Comparison of ENCODE assay signal across 25 mouse cellular contexts in the genomic region with DNA sequence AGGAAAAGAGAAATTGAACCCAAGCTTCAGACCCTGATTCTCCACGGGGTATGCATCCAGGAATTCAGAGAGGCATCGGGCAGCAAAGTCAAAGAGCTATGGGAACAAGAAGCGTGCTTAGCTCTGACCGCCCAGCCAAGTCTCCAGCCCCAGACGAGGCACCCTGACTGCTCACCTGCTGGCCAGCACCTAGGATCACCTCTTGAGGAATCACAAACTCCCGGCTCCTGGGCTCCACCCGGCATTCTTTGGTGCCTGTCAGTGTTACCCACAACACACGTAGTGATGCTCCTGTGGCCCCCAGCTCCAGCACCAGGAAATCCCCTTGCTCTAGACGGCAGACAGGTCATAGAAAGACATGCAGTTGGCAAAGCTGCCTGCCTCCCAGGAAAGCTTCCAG. TPM values are rescaled to one million over a fixed set of nuclear protein-coding genes. Genes with fewer than 3 reads are reported as not detected.
A peak's percentile ranks its signal among the peaks of the same experiment; 100 is the strongest.
DNase-seq lines count a peak whose midpoint lies in the region; ATAC-seq lines count a peak whose summit lies in the region.
"Had no signal": no experiment of that assay in that cellular context is flagged by ENCODE, and none has a peak within 500 bp of the region (broad histone marks: within the 10 kb centered on the region; RNA-seq: fewer than 3 reads in every experiment).

No protein-coding gene starts in this region.

- H3K9me3 ChIP-seq in forebrain, embryonic 10.5 days, result no peaks in the 10 kb centered on the region
- no peaks in the 10 kb centered on the region for H3K9me3 ChIP-seq in forebrain, embryonic 16.5 days (ENCODE audit: control insufficient read depth, low read length)
- no peaks in the 10 kb centered on the region for H3K9me3 ChIP-seq in hindbrain, embryonic 10.5 days
- H3K9me3 ChIP-seq in hindbrain, embryonic 11.5 days (ENCODE audit: control insufficient read depth, low read length), result no peaks in the 10 kb centered on the region
- no peaks in the 10 kb centered on the region for H3K9me3 ChIP-seq in neural tube, embryonic 15.5 days (replicated peaks)
- H3K9me3 ChIP-seq: embryonic facial prominence, embryonic 10.5 days; embryonic facial prominence, embryonic 13.5 days; forebrain, embryonic 13.5 days; hindbrain, embryonic 12.5 days had no signal

- no peak overlapping the region for H3K9ac ChIP-seq in forebrain, embryonic 16.5 days (replicated peaks; ENCODE audit: low read depth, low read length)
- H3K9ac ChIP-seq in hindbrain, embryonic 11.5 days (ENCODE audit: low read depth, low read length), result no peak overlapping the region
- no peak overlapping the region for H3K9ac ChIP-seq in neural tube, embryonic 15.5 days (replicated peaks)
- H3K9ac ChIP-seq: embryonic facial prominence, embryonic 13.5 days; forebrain, embryonic 13.5 days; forebrain, postnatal 0 days; hindbrain, embryonic 12.5 days had no signal

- peaks cover 47% of the 10 kb centered on the region for H3K4me1 ChIP-seq in forebrain, embryonic 10.5 days
- no peaks in the 10 kb centered on the region for H3K4me1 ChIP-seq in forebrain, embryonic 16.5 days (replicated peaks; ENCODE audit: control insufficient read depth, insufficient read depth, low read length)
- H3K4me1 ChIP-seq in hindbrain, embryonic 10.5 days (replicated peaks), result peaks cover 53% of the 10 kb centered on the region
- H3K4me1 ChIP-seq in hindbrain, embryonic 11.5 days (replicated peaks; ENCODE audit: control insufficient read depth, insufficient read depth, low read length), result peaks cover 5% of the 10 kb centered on the region; the same call in 1 of the 2 replicates
- H3K4me1 ChIP-seq in neural tube, embryonic 15.5 days, result peaks cover 10% of the 10 kb centered on the region

- peak overlapping the region; percentile 48 for H3K27ac ChIP-seq in forebrain, embryonic 10.5 days
- H3K27ac ChIP-seq in forebrain, embryonic 16.5 days (ENCODE audit: low read length), result no peak overlapping the region
- H3K27ac ChIP-seq in hindbrain, embryonic 10.5 days, result 0 out of 2 replicates have a peak overlapping the region, but pooled peaks have one; percentile 12
- no peak overlapping the region for H3K27ac ChIP-seq in hindbrain, embryonic 11.5 days (ENCODE audit: low read depth, low read length)
- H3K27ac ChIP-seq in neural tube, embryonic 15.5 days (replicated peaks), result no peak overlapping the region
- H3K27ac ChIP-seq: embryonic facial prominence, embryonic 10.5 days; embryonic facial prominence, embryonic 13.5 days; forebrain, embryonic 13.5 days; gastrocnemius, adult 2 months; hindbrain, embryonic 12.5 days had no signal

- no peaks in the 10 kb centered on the region for H3K36me3 ChIP-seq in forebrain, embryonic 10.5 days (replicated peaks)
- no peaks in the 10 kb centered on the region for H3K36me3 ChIP-seq in forebrain, embryonic 16.5 days (ENCODE audit: control insufficient read depth, insufficient read depth)
- H3K36me3 ChIP-seq in hindbrain, embryonic 10.5 days, result no peaks in the 10 kb centered on the region
- H3K36me3 ChIP-seq in hindbrain, embryonic 11.5 days (ENCODE audit: control insufficient read depth, insufficient read depth, low read length), result no peaks in the 10 kb centered on the region
- no peaks in the 10 kb centered on the region for H3K36me3 ChIP-seq in neural tube, embryonic 15.5 days
- H3K36me3 ChIP-seq: embryonic facial prominence, embryonic 10.5 days; embryonic facial prominence, embryonic 13.5 days; hindbrain, embryonic 12.5 days had no signal

- H3K27me3 ChIP-seq in forebrain, embryonic 10.5 days (ENCODE audit: poor library complexity, severe bottlenecking), result peaks cover 56% of the 10 kb centered on the region
- H3K27me3 ChIP-seq in forebrain, embryonic 16.5 days (replicated peaks; ENCODE audit: control insufficient read depth, insufficient read depth, low read length), result no peaks in the 10 kb centered on the region
- H3K27me3 ChIP-seq in hindbrain, embryonic 10.5 days (ENCODE audit: insufficient read depth, poor library complexity, severe bottlenecking), result peaks cover 84% of the 10 kb centered on the region
- peaks cover 16% of the 10 kb centered on the region for H3K27me3 ChIP-seq in hindbrain, embryonic 11.5 days (ENCODE audit: control insufficient read depth, insufficient read depth, low read length)
- H3K27me3 ChIP-seq in neural tube, embryonic 15.5 days (replicated peaks), result 0 out of 2 replicates have a peak, but pooled peaks cover 2% of the 10 kb centered on the region

- no peak for ATAC-seq in forebrain, embryonic 16.5 days
- ATAC-seq in hindbrain, embryonic 11.5 days (ENCODE audit: low FRiP score), result no peak
- no peak for ATAC-seq in neural tube, embryonic 15.5 days (ENCODE audit: low FRiP score)
- ATAC-seq: activated CD4-positive, CD25-positive, alpha-beta regulatory T cell, adult 4 months; forebrain, embryonic 13.5 days; forebrain, postnatal 0 days; hindbrain, embryonic 16.5 days; inflammation-experienced regulatory T-cells, adult 6 months; intestine, embryonic 16.5 days had no signal

- no peak overlapping the region for H3K4me3 ChIP-seq in forebrain, embryonic 10.5 days
- no peak overlapping the region for H3K4me3 ChIP-seq in forebrain, embryonic 16.5 days (replicated peaks; ENCODE audit: low read length)
- no peak overlapping the region for H3K4me3 ChIP-seq in hindbrain, embryonic 10.5 days
- no peak overlapping the region for H3K4me3 ChIP-seq in hindbrain, embryonic 11.5 days (ENCODE audit: low read depth, low read length)
- no peak overlapping the region for H3K4me3 ChIP-seq in neural tube, embryonic 15.5 days (replicated peaks)
- H3K4me3 ChIP-seq: embryonic facial prominence, embryonic 10.5 days; embryonic facial prominence, embryonic 13.5 days; erythroblast, embryonic 14.5 days; forebrain, embryonic 13.5 days; gastrocnemius, adult 2 months; hindbrain, embryonic 12.5 days had no signal

- H3K4me2 ChIP-seq in forebrain, embryonic 16.5 days (ENCODE audit: low read length), result no peak overlapping the region
- H3K4me2 ChIP-seq in hindbrain, embryonic 11.5 days (replicated peaks; ENCODE audit: low read depth, low read length), result no peak overlapping the region
- H3K4me2 ChIP-seq in neural tube, embryonic 15.5 days, result no peak overlapping the region
- H3K4me2 ChIP-seq: embryonic facial prominence, embryonic 13.5 days; forebrain, embryonic 13.5 days; hindbrain, embryonic 12.5 days had no signal

- 68% methylated on average over 9 of the region's 9 CpGs for WGBS in forebrain, embryonic 10.5 days
- 60% methylated on average over 9 of the region's 9 CpGs for WGBS in forebrain, embryonic 16.5 days
- 44% methylated on average over 9 of the region's 9 CpGs for WGBS in hindbrain, embryonic 10.5 days
- 35% methylated on average over 9 of the region's 9 CpGs for WGBS in hindbrain, embryonic 11.5 days
- 34% methylated on average over 9 of the region's 9 CpGs for WGBS in neural tube, embryonic 15.5 days

- DNase-seq in forebrain, embryonic 10.5 days (ENCODE audit: extremely low spot score, low spot score), result no peak
- DNase-seq in hindbrain, embryonic 10.5 days (ENCODE audit: low spot score), result no peak
- no peak for DNase-seq in hindbrain, embryonic 11.5 days (ENCODE audit: low spot score)
- peak; percentile 39 for DNase-seq in neural tube, embryonic 10.5 days (ENCODE audit: extremely low spot score, low spot score)
- DNase-seq: adrenal gland, adult 8-10 months; adrenal gland, postnatal 25 days; cerebellum, adult 11-12 months; cerebellum, adult 8-10 months; cerebellum, postnatal 36 days; forebrain, postnatal 0 days; gastrocnemius, adult 2 months; gastrocnemius, postnatal 14 days; heart, adult 18-20 months; heart, postnatal 36 days had no signal

RNA-seq across cellular contexts. Expression of a gene that starts 6.7 kb away (rescaled TPM):
- polyA plus RNA-seq in forebrain, embryonic 10.5 days (2016; fragmentation: Nextera tagmentation; extraction: Ambion mirVana), result 0.58 TPM in 2 replicates
- polyA plus RNA-seq in forebrain, embryonic 16.5 days (2015; fragmentation: Nextera tagmentation; extraction: Ambion mirVana), result 0.82 and 0.83 TPM in 2 replicates
- 0.55 and 0.85 TPM in 2 replicates for polyA plus RNA-seq in hindbrain, embryonic 10.5 days (2016; fragmentation: Nextera tagmentation; extraction: Ambion mirVana)
- 0.52 and 0.61 TPM in 2 replicates for polyA plus RNA-seq in hindbrain, embryonic 11.5 days (2014; fragmentation: Nextera tagmentation; extraction: Ambion mirVana)
- 0.86 and 1.3 TPM in 2 replicates for polyA plus RNA-seq in neural tube, embryonic 15.5 days (2015; fragmentation: Nextera tagmentation; extraction: Ambion mirVana)

Comparison
In these comparisons a context has a peak if more than half of its experiments do, and no peak if none do; other contexts are left out.
1. H3K27ac ChIP-seq: peak in forebrain, embryonic 10.5 days (single experiment) and hindbrain, embryonic 10.5 days (single experiment); none in forebrain, embryonic 16.5 days (single experiment), hindbrain, embryonic 11.5 days (single experiment) and neural tube, embryonic 15.5 days (single experiment).